Mouse (Mus musculus) T-helper 1 cell (primary cell): ENCODE data around the gene Hey2.

ENCODE experiments used
- in situ Hi-C: fragments of 300-600 bp; cut with MboI, MseI; formaldehyde crosslinking; loops from one replicate; pipeline ENCODE4 v1.15.1; 2025; ENCODE audit warnings: high pct_unique_total_duplicates

Gene Hey2

DNA sequence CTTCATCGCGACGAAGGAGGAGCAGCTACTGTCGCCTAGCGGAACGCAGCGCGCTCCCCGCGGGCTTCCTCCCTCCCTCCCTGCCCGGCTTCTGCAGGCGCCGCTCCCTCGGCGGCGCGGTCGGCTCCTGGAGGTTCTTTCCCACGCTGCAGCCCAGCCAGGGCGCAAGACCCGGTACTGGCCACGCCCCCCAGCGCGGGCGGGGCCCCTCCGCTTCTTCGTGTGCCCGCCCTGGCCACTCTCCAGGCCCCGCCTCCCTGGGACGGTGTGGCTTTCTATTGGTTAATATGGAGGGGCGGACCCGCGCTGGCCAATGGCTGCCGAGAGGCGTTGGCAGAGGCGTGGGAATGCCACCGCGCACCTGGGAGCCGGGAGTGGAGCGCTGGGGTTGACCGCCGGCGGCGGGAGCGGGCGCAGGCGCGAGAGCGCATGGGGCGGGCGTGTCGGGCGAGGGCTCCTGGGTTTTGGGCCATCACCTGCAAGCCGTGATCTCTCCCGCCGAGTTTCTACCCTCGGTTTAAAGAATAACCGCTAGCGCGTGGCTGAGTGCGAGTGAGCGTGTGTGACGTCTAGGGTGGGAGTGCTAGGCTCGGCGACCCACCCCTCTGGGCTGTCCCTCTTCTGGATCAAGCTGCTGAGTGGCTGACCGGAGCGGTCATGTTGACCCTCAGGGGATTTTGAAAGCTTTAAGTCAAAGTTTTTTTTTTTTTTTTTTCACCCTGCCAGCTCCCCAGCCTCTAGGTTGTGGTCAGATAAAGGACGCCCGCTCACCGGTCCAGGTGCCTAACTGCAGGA lies at the start of gene Hey2:
TSS of gene Hey2 (minus strand) at position 159 of the 795 bp plus-strand sequence.
- in situ Hi-C loops, result loop anchor here (5.0 kb wide), 1 partner anchor 459 kb away; no protein-coding TSS in a partner anchor

DNA sequence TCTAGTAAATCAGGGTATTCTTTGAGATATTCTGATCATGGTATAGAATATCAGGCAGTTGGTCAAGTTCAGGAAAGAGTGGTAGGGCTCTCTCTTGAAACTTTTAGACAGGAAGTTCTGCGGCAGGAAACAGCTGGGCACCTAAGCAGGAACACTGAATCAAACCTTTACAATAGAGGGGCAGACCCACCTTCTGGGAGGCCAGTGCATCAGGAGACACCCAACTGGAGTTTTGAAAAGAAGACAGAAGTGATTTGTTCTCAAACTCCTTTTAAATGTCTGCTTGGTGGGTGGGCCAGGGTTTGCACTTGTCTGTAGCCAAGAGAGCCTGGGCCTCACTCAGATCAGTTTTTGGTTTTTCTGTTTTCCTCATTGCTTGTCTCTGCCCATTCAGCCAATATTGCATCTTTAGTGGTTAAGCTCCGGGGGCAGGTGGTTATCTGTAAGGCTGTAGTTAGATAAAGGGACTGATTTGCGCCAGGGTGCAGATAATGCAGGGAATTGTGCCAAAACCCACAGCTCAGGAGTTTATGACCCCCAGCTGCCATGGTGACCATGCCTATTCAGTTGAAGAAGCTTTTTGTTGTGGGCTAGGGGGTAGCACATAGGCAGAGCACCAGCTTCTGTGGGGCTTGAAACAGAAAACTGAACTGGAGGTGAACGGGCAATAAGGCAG lies 40.6 kb upstream of the Hey2 start:
- in situ Hi-C loops, result no loop called here

GRCm38 (mm10) chr10:30881109-30881508 lies 38.5 kb upstream of the Hey2 start:
- in situ Hi-C loops, result no loop called here

DNA sequence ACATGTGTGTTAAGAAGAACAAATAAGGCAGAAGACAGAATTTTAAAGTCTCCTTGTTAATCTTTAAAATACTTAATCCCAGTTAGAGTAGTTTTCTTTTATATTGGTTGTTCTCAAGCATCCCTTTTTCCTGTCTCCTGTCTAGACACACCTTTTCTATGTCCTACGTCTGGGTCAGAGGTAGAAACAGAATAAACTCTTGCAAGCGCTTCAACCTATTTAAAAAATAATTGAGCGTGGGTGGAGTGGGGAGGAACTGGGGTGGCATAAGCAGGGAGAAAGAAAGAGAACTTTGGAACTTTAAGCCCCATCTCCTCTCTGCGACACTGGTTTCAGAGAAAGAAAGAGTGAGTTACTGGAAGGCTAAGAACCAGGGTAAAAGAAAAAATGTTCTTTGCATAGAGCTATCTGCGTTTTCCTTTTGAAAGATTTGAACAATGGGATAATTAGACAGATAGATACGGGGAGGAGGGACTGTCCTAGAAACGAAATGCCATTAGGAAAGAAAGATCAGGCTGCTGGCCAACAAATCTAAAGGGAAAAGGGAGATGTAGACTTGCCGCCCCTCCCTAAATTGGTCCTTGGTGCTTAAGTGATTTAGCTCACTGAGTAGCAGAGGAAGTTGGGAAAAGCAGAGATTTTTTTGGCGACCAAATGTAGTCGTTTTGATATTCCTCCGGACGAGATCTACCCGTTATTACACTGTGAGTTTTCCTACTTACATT lies 2.7 kb upstream of the Hey2 start:
- in situ Hi-C loops, result no loop called here

- in situ Hi-C loops, result loop anchor here (5.0 kb wide), 1 partner anchor 458 kb away; no protein-coding TSS in a partner anchor
Observed at GRCm38 (mm10) chr10:30844191-30845010, 1.8 kb upstream of the Hey2 start.

DNA sequence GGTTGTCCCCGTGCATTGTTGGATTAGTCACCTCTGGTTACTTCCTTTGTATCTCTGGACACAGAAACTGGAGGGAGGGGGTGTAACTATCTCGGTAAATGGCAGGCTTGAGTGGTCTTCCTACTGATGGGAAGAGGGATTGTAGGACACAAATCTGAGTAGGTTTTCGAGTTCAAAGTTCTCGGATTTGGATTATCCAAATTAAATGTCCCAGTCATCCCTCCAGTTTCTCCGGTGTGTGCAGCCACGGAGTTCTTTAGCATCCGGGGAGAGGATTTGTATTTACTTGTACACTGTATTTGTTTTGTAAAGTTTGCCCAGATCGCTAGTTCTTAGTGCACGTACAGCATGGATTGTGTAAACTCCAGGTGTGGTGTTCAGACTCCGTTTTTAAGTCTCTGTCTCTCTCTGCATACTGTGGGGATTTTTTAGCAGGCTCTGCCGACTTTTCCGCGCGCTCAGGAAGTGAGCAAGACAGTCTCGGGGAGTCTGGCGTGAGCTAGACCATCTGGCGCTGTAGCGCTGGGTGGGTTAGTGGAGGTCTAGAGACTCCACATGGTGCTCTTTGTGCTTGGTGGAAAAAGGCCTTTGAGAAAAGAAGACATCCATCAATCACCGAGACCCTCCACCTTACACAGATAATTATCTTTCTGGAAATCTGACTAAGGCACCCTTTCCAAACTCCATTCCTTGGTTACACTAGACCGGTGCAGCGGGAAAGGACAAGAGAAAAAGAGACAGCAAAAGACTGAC lies 1.0 kb upstream of the Hey2 start:
- in situ Hi-C loops, result loop anchor here (5.0 kb wide), 1 partner anchor 459 kb away; no protein-coding TSS in a partner anchor

DNA sequence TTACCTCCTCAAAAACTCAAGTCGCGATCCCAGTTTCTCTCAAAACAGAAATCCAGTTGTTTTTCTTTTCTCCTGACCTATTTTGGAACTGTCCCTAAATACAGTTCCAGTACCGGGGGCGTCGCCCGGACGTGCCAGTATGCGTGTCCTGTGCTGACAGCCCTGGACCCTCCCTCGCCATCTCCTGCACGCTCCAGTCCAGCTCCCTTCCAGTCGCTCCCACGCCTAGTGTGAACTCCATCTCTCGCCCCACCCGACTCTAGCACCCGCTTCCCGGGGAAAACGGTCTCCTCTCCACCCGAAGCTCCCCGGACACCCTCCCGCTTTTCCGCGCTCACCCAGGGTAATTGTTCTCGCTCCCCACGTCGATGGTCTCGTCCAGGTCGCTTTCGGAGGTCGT lies 373 bp downstream of the Hey2 start:
- in situ Hi-C loops, result loop anchor here (5.0 kb wide), 1 partner anchor 460 kb away; no protein-coding TSS in a partner anchor

GRCm38 (mm10) chr10:30840824-30841223 lies 1.8 kb downstream of the Hey2 start:
- in situ Hi-C loops, result loop anchor here (5.0 kb wide), 1 partner anchor 461 kb away; no protein-coding TSS in a partner anchor

- in situ Hi-C loops, result no loop called here
Observed at GRCm38 (mm10) chr10:30838188-30838587, 4.4 kb downstream of the Hey2 start.

GRCm38 (mm10) chr10:30825049-30825448 lies 17.6 kb downstream of the Hey2 start:
- in situ Hi-C loops, result loop anchor here (10.0 kb wide), 1 partner anchor 620 kb away; the partner anchor contains the start of gene Tpd52l1

- in situ Hi-C loops, result loop anchor here (5.0 kb wide), 1 partner anchor 194 kb away; no protein-coding TSS in a partner anchor
Observed at GRCm38 (mm10) chr10:30810967-30811293, 31.7 kb downstream of the Hey2 start.

- in situ Hi-C loops, result loop anchor here (5.0 kb wide), 1 partner anchor 193 kb away; no protein-coding TSS in a partner anchor
Observed at GRCm38 (mm10) chr10:30810247-30810966, 32.2 kb downstream of the Hey2 start.

- in situ Hi-C loops, result loop anchor here (5.0 kb wide), 1 partner anchor 591 kb away; no protein-coding TSS in a partner anchor
Observed at GRCm38 (mm10) chr10:30803587-30804253, 38.9 kb downstream of the Hey2 start.

DNA sequence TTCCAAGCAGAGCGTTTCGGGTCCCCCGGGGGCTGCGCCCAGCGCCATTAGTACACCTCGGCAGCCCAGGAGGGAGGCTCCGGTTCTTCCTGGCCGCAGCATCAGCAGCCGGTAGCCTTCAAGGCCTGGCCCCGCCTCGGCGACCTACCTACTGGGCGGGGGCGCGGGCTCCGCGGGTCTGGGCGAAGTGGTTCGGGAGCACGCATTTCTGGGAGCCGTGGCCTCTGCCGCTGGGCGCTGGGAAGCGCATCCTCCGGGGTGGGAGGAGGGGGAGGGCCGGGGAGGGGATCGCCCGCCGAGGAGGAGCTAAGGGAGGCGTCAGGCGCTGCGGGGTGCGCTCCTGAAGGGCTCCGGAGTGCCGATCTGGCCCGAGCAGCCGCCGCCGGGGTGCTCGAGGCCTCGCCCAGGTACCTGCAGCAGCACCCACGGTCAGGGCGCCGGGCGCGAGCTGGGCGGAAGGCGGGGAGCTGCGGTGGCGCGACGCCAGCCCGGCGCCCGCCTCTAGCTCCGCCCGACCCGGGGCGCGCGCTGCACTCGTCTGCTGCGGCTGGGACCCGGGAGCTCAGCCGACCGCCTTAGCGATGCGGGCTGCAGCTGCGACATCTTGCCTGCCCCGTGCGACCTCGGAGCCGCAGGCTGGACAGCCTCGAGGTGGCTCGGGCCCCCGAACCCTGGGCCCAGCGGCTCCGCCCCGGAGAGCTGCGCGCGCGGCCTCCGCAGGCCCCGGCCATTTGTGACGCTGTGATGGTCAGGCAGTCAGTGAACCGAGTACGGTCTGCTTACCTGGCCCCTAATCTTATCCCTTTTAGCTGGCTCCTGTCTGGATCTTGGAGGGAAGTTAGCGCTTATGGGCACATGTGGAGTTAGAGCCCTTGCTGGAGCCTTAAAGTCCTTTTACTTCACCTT lies 39.7 kb downstream of the Hey2 start, which contains the start of gene Ncoa7:
TSS of gene Ncoa7 (minus strand) at position 646 of the 906 bp plus-strand sequence.
- in situ Hi-C loops, result loop anchor here (5.0 kb wide), 1 partner anchor 591 kb away; no protein-coding TSS in a partner anchor

GRCm38 (mm10) chr10:30802033-30802432 lies 40.6 kb downstream of the Hey2 start:
- in situ Hi-C loops, result loop anchor here (5.0 kb wide), 1 partner anchor 590 kb away; no protein-coding TSS in a partner anchor

- in situ Hi-C loops, result loop anchor here (5.0 kb wide), 1 partner anchor 588 kb away; no protein-coding TSS in a partner anchor
Observed at GRCm38 (mm10) chr10:30799713-30800450, 42.7 kb downstream of the Hey2 start.
